Comparison of ENCODE assay signal across 22 mouse cellular contexts in genomic region chr2:119006886-119007285, GRCm38 (mm10). TPM values are rescaled to one million over a fixed set of nuclear protein-coding genes. Genes with fewer than 3 reads are reported as not detected.
DNase-seq lines count a peak whose midpoint lies in the region; ATAC-seq and TF ChIP-seq lines count a peak whose summit lies in the region.
"Had no signal": no experiment of that assay in that cellular context is flagged by ENCODE, and none has a peak within 500 bp of the region (broad histone marks: within the 10 kb centered on the region; RNA-seq: fewer than 3 reads in every experiment).

No protein-coding gene starts in this region.

- peak; percentile 36; the same call in 1 of the 2 replicates for ATAC-seq in cerebellum, adult (ENCODE audit: insufficient number of reproducible peaks, low FRiP score, low TSS enrichment)
- no peak for ATAC-seq in midbrain, embryonic 11.5 days (ENCODE audit: low FRiP score)
- ATAC-seq in midbrain, postnatal 0 days (ENCODE audit: low FRiP score), result no peak
- ATAC-seq: CD4-positive, CD25-positive, alpha-beta regulatory T cell, adult 4 months; forebrain, embryonic 13.5 days; forebrain, postnatal 0 days; hindbrain, embryonic 16.5 days; inflammation-experienced regulatory T-cells, adult 6 months; intestine, postnatal 0 days had no signal

- TF ChIP-seq CTCF in midbrain, postnatal 0 days (IDR thresholded peaks at IDR 0.05), result no peak

- no peaks in the 10 kb centered on the region for H3K9me3 ChIP-seq in midbrain, embryonic 11.5 days (ENCODE audit: control insufficient read depth, low read length)
- no peaks in the 10 kb centered on the region for H3K9me3 ChIP-seq in midbrain, postnatal 0 days (ENCODE audit: low read length)
- H3K9me3 ChIP-seq: embryonic facial prominence, embryonic 10.5 days; forebrain, embryonic 13.5 days; G1E; heart, embryonic 12.5 days; hindbrain, embryonic 12.5 days had no signal

- H3K4me2 ChIP-seq in midbrain, embryonic 11.5 days, result no peak overlapping the region
- H3K4me2 ChIP-seq in midbrain, postnatal 0 days (ENCODE audit: low read depth, low read length, poor library complexity, severe bottlenecking), result no peak overlapping the region
- H3K4me2 ChIP-seq: forebrain, embryonic 13.5 days; heart, embryonic 12.5 days; hindbrain, embryonic 12.5 days had no signal

- no peaks in the 10 kb centered on the region for H3K27me3 ChIP-seq in midbrain, embryonic 11.5 days (ENCODE audit: control insufficient read depth, insufficient read depth, low read length)
- no peaks in the 10 kb centered on the region for H3K27me3 ChIP-seq in midbrain, postnatal 0 days (ENCODE audit: insufficient read depth, low read length)
- H3K27me3 ChIP-seq: forebrain, embryonic 13.5 days; heart, embryonic 12.5 days; hindbrain, embryonic 12.5 days had no signal

- 85% methylated on average over 7 of the region's 7 CpGs for WGBS in midbrain, embryonic 11.5 days
- 92% methylated on average over 7 of the region's 7 CpGs for WGBS in midbrain, postnatal 0 days

- H3K27ac ChIP-seq in midbrain, embryonic 11.5 days (ENCODE audit: low read depth, low read length), result no peak overlapping the region
- H3K27ac ChIP-seq in midbrain, postnatal 0 days (ENCODE audit: low read depth, low read length), result no peak overlapping the region
- H3K27ac ChIP-seq: embryonic facial prominence, embryonic 10.5 days; forebrain, embryonic 13.5 days; hindbrain, embryonic 12.5 days had no signal

- H3K36me3 ChIP-seq in midbrain, embryonic 11.5 days (ENCODE audit: control insufficient read depth, insufficient read depth, low read length), result no peaks in the 10 kb centered on the region
- H3K36me3 ChIP-seq in midbrain, postnatal 0 days (ENCODE audit: insufficient read depth, low read length), result no peaks in the 10 kb centered on the region
- H3K36me3 ChIP-seq: embryonic facial prominence, embryonic 10.5 days; G1E; heart, embryonic 12.5 days; hindbrain, embryonic 12.5 days had no signal

- intact Hi-C loops in heart, postnatal 10 days (cut with DNase I), result no loop called here

- H3K9ac ChIP-seq in midbrain, embryonic 11.5 days (ENCODE audit: low read length), result no peak overlapping the region
- no peak overlapping the region for H3K9ac ChIP-seq in midbrain, postnatal 0 days (replicated peaks; ENCODE audit: low read length, poor library complexity, severe bottlenecking)
- H3K9ac ChIP-seq: forebrain, embryonic 13.5 days; forebrain, postnatal 0 days; heart, embryonic 12.5 days; hindbrain, embryonic 12.5 days had no signal

- no peaks in the 10 kb centered on the region for H3K4me1 ChIP-seq in midbrain, embryonic 11.5 days (ENCODE audit: control insufficient read depth, insufficient read depth, low read length)
- H3K4me1 ChIP-seq in midbrain, postnatal 0 days (ENCODE audit: insufficient read depth, low read length), result no peaks in the 10 kb centered on the region
- H3K4me1 ChIP-seq: embryonic facial prominence, embryonic 10.5 days; forebrain, embryonic 13.5 days; heart, embryonic 12.5 days; hindbrain, embryonic 12.5 days had no signal

- no peak overlapping the region for H3K4me3 ChIP-seq in midbrain, embryonic 11.5 days (ENCODE audit: low read depth, low read length)
- no peak overlapping the region for H3K4me3 ChIP-seq in midbrain, postnatal 0 days (ENCODE audit: low read depth, low read length)
- H3K4me3 ChIP-seq: embryonic facial prominence, embryonic 10.5 days; forebrain, embryonic 13.5 days; heart, embryonic 12.5 days; hindbrain, embryonic 12.5 days had no signal

- DNase-seq in cerebellum, postnatal 4 days (ENCODE audit: low spot score in 2 of 2), result no peak
- DNase-seq in midbrain, embryonic 11.5 days (ENCODE audit: low spot score, missing footprints), result peak; percentile 8
- no peak for DNase-seq in midbrain, postnatal 0 days (ENCODE audit: low spot score)
- DNase-seq in cerebellum, postnatal 25 days, result peak; percentile 38 to 69
- DNase-seq in c-Kit-positive CD71-positive TER-119-positive erythroid progenitor cells, embryonic 14.5 days (ENCODE audit: low spot score), result no peak
- DNase-seq in heart, postnatal 10 days, result no peak
- DNase-seq: adrenal gland, adult 8-10 months; B cell, adult 2 months; forebrain, postnatal 0 days; gastrocnemius, postnatal 14 days; heart, postnatal 4 days; kidney, adult 8-10 months had no signal

RNA-seq across cellular contexts. Expression of gene Ccdc32, which starts 22.3 kb away (rescaled TPM):
- polyA plus RNA-seq in midbrain, embryonic 11.5 days (2014; fragmentation: Nextera tagmentation; extraction: Ambion mirVana), result 25.0 and 25.6 TPM in 2 replicates
- 26.5 and 44.7 TPM in 2 replicates for total RNA-seq in midbrain, postnatal 0 days (2014; rRNA removed)
- polyA plus RNA-seq in midbrain, postnatal 0 days (2015; fragmentation: Nextera tagmentation; extraction: Ambion mirVana), result 49.4 and 51.8 TPM in 2 replicates
- 10 to 100 TPM; 12.8 to 17.4 TPM for total RNA-seq in heart, postnatal 10 days (2021)

RNA-seq across cellular contexts. Expression of gene Rpusd2, which starts 27.7 kb away (rescaled TPM):
- 7.4 and 7.9 TPM in 2 replicates for polyA plus RNA-seq in midbrain, embryonic 11.5 days (2014; fragmentation: Nextera tagmentation; extraction: Ambion mirVana)
- 10.1 and 10.2 TPM in 2 replicates for total RNA-seq in midbrain, postnatal 0 days (2014; rRNA removed)
- polyA plus RNA-seq in midbrain, postnatal 0 days (2015; fragmentation: Nextera tagmentation; extraction: Ambion mirVana), result 2.9 and 3.2 TPM in 2 replicates
- total RNA-seq in heart, postnatal 10 days (2021), result 1 to 10 TPM; 5.6 TPM

RNA-seq across cellular contexts. Expression of gene Knl1, which starts 40.0 kb away (rescaled TPM):
- polyA plus RNA-seq in midbrain, embryonic 11.5 days (2014; fragmentation: Nextera tagmentation; extraction: Ambion mirVana), result 45.5 and 46.4 TPM in 2 replicates
- total RNA-seq in midbrain, postnatal 0 days (2014; rRNA removed), result 1.5 and 2.3 TPM in 2 replicates
- 1.9 and 3.7 TPM in 2 replicates for polyA plus RNA-seq in midbrain, postnatal 0 days (2015; fragmentation: Nextera tagmentation; extraction: Ambion mirVana)
- 1 to 10 TPM; 6.7 to 9.1 TPM for total RNA-seq in heart, postnatal 10 days (2021)

Comparison
In these comparisons a context has a peak if more than half of its experiments do, and no peak if none do; other contexts are left out.
1. DNase-seq: peak in midbrain, embryonic 11.5 days (single experiment) and cerebellum, postnatal 25 days (2 of 2); none in cerebellum, postnatal 4 days (0 of 2), midbrain, postnatal 0 days (single experiment), c-Kit-positive CD71-positive TER-119-positive erythroid progenitor cells, embryonic 14.5 days (single experiment) and heart, postnatal 10 days (0 of 2).